Mouse (Mus musculus): ENCODE results near the gene Fgr.

Gene Fgr

GRCm38 (mm10) chr4:132959679-132960045 is 14.2 kb upstream of the Fgr start:
- no peak for DNase-seq

DNA sequence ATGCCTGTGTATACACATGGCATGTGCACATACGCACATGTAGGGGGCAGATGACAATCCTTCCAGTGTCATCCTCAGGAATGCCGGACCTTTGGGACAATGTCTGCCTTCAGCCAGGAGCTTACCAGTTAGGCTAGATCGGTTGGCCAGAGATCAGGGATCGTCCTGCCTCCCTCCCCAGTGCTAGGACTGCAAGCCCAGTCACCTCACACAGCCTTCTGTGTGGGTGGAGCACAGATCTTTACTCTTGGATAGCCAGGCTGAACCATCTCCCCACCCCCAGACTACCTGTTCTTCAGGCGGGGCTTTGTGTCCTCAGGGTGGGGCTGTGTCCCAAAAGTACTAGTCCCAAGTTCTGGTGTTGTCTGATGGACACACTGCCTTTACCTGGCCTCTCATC is 13.6 kb upstream of the Fgr start:
- no peak for DNase-seq

GRCm38 (mm10) chr4:132960864-132961639 is 12.8 kb upstream of the Fgr start:
- peak; percentile 63 for DNase-seq

- DNase-seq, result no peak
These were observed 12.0 kb upstream of the Fgr start for GRCm38 (mm10) chr4:132961866-132962265.

DNA sequence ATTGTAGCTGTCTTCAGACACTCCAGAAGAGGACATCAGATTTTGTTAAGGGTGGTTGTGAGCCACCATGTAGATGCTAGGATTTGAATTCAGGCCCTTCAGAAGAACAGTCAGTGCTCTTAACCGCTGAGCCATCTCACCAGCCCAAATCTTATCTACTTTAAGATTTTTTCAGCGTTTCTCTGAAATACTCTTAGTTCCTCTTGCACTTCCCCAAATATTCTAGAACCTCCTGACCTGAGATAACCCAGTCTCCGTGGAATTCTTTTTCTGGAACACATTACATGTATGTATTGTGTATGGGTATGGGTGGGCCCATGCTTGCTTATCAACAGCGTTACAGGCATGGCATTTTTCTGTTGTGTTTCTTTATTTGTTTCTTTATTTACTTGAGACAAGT is 11.3 kb upstream of the Fgr start:
- DNase-seq, result no peak

DNA sequence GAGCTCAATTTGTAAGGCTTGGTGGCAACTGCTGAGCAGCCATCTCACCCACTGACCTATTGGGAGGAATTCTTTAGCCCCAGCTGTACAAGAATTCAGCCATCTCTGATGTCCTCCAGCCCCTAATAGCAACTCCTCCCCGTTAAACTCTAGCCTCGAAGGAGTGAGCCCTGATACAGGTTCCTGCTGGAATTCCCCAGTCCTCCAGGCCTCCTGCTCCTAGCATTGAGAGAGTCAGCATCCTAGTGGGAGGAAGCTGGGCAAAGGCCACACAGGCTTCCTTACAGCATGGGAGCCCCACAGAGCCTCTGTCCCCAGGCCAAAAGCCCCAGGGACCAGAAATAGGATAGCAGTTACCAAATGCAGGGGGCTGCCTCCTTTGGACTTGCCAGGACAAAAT is 10.5 kb upstream of the Fgr start:
- no peak for DNase-seq

DNA sequence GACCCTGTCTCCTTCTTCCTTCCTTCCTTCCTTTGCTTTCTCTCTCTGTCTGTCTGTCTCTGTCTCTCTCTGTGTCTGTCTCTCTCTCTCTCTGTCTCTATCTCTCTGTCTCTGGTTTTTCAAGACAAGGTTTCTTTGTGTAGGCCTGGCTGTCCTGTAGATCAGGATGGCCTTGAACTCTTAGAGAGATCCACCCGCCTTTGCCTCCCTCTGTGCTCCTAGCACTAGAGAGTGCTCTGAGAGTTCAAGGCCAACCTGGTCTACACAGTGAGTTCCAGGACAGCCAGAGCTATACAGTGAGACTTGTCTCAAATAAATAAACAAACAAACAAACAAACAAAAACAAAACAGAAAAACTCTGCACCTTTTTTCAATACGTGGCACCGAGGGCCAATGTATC is 9.8 kb upstream of the Fgr start:
- no peak for DNase-seq

- no peak for DNase-seq
These were observed 9.4 kb upstream of the Fgr start for GRCm38 (mm10) chr4:132964473-132964872.

DNA sequence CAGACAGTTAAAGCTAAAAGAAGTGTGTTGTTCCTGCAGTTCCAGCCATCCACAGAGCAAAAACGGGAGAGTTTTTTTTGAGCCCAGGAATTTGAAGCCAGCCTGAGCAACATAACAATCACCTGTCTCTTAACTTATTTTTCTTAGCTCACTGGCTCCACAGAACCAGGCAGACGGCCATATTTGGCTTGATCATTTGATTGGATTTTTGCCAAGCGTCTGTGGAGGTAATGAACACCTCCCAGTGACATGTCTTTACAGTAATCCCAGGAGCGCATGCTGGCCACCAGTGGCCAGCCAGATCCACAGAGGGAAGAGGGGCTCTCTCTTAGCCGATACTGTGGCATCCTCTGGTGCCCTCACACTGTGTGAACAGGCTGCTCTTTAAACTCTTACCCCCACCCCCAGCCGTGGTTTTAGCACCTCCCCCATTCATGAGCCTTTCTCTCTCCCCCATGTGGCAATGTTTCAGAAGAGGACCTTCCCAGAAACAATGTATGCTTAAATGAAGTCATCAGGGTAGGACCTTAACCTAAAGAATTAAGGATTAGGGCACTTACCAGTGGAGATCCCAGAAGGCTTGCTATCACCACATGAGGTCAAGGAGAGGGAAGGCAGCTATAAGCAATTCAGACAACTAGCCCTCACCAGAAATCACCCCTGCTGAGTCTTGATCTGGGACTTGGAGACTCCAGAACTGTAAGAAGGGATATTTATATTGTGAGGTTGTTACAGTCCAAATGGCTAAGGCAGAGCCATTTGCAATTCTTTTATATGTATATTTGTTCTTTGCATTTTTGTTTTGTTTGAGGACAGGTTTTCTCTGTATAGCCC is 5.6 kb upstream of the Fgr start:
- no peak for DNase-seq

DNA sequence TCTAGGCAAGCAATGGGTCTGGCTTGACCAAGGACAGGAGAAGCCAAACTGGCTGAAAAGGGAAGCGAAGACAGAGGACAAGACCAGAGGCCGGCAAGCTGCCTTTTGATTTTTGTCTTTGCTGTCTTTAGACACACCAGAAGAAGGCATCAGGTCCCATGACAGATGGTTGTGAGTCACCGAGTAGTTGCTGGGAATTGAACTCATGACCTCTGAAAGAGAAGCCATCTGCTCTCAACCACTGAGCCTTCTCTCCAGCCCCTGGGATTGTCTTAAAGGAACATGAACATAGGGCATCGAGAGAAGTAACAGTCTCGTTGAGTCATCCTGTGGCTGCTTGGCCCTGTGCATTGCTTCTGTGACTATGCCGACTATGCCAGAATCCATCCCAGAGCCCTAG is 2.3 kb upstream of the Fgr start:
- no peak for DNase-seq

- no peak for DNase-seq
These were observed 1.8 kb upstream of the Fgr start for GRCm38 (mm10) chr4:132972101-132972500.

GRCm38 (mm10) chr4:132972556-132972955 is 1.3 kb upstream of the Fgr start:
- no peak for DNase-seq

- no peak for DNase-seq
These were observed 709 bp upstream of the Fgr start for GRCm38 (mm10) chr4:132973186-132973585.

GRCm38 (mm10) chr4:132974904-132975303 is 1.0 kb downstream of the Fgr start:
- DNase-seq, result peak; percentile 82

DNA sequence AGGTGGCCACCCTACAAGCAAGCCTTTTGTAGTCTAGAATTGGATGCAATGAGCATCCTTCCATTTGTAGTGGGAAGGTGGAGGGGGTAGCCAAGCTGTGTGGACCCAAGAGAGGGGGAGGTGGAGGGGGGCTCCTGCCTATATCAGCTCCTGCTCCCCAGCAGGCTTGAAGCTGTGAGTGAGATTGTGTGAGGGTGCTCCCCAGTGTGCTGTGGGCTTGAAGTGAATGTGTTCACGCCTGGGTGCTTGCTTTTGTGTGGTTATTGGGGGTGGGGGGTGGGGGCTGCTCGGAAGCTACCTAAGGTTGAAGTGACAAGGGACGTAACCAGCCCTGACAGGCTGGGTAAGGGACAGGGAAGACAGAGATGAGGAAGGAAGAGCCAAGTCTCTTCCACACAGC is 1.9 kb downstream of the Fgr start:
- no peak for DNase-seq

GRCm38 (mm10) chr4:132976729-132977128 is 2.8 kb downstream of the Fgr start:
- DNase-seq, result no peak

DNA sequence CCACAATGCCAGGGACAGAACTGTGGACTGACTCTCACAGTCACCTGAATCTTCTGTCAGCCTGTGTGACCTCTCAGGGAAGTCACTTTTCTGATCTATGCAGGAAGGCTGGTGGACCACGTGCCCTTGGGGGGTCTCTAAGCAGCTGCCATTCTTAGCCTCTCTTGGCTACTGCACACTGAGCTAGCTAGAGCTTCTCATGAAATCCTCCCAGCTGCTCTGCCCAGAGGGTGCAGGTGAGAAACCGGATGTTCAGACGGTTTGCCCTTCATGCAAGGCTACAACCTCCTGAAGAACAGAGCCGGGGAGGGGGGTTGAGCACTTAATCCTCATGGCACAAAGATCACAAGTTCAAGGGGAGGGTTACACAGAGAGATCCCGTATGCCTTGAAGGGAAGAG is 3.7 kb downstream of the Fgr start:
- no peak for DNase-seq

DNA sequence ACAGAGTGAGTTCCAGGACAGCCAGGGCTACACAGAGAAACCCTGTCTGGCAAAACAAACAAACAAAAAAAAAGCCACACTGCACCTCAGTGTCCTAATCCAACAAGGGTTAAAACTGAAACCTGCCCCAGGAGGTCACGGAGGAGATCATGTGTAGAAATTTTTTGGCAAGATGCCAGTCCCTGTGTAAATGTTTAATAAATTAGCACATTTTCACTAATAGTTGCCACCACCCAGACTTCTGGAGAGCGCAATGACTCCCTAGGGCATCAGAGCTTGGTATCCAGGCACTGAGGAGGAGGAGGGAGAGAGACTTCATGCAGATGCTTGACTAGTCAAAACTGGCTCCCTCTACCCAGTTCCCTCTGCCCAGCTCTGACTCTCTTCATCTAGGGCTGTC is 5.3 kb downstream of the Fgr start:
- DNase-seq, result no peak

DNA sequence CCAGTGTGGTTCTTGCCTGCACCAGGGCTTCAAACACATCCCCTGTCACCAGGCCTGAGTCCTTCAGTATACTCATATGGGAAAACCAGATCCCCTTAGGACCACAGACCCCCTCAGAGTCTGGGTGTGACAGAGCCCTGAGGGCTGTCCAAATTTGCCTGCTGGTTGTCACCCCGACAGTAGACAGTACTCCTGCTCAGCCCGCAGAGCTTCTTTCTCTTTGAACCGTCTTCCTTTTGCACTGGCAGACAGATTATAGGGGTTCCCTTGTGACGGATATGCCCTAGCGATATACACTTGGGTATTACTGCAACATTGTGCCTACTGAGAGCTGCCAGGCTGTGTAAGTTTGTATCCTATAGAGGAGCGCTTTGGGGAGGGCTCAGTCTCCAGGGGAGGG is 7.7 kb downstream of the Fgr start:
- DNase-seq, result no peak

- no peak for DNase-seq
These were observed 9.1 kb downstream of the Fgr start for GRCm38 (mm10) chr4:132982999-132983398.

- DNase-seq, result no peak
These were observed 10.0 kb downstream of the Fgr start for GRCm38 (mm10) chr4:132983664-132984512.

- no peak for DNase-seq
These were observed 14.9 kb downstream of the Fgr start for GRCm38 (mm10) chr4:132988581-132989355.

DNA sequence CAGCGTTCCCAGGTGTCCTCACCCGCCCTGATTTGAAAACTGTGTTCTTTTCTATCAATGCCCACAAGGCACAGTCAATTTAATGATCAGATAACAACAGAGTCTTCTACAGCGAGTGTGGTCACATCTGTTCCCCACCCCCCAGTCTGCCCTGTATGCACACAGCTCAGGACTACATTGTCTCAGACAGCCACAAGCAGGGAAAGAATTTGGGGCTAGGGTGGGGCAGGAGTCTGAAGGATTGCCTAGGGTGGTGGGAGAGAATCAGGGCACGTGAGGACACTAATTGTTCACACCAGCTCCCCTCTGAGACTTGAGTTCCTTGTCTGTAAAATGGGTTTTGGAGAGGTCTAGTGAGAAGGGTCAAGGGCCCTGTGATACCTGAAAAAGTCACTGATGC is 19.7 kb downstream of the Fgr start:
- no peak for DNase-seq

All from lung, postnatal 14 days (tissue).